Mouse (Mus musculus): ENCODE data around the gene Lrrc3c.

GRCm38 (mm10) chr11:98550975-98551828 is 46.9 kb upstream of the Lrrc3c start, which contains the start of gene Zpbp2:
- TF ChIP-seq CTCF (IDR thresholded peaks at IDR 0.05; ENCODE audit: borderline replicate concordance, extremely low read depth, insufficient read depth, insufficient read length) (no peak), POLR2A (IDR thresholded peaks at IDR 0.05; ENCODE audit: borderline replicate concordance, extremely low read depth, insufficient read depth, insufficient read length, poor library complexity, severe bottlenecking) (peak; percentile 13; the same call in 1 of the 2 replicates)

All from brain, embryonic 14.5 days (tissue).